ENCODE assay signal across 15 mouse cellular contexts in the genomic region with DNA sequence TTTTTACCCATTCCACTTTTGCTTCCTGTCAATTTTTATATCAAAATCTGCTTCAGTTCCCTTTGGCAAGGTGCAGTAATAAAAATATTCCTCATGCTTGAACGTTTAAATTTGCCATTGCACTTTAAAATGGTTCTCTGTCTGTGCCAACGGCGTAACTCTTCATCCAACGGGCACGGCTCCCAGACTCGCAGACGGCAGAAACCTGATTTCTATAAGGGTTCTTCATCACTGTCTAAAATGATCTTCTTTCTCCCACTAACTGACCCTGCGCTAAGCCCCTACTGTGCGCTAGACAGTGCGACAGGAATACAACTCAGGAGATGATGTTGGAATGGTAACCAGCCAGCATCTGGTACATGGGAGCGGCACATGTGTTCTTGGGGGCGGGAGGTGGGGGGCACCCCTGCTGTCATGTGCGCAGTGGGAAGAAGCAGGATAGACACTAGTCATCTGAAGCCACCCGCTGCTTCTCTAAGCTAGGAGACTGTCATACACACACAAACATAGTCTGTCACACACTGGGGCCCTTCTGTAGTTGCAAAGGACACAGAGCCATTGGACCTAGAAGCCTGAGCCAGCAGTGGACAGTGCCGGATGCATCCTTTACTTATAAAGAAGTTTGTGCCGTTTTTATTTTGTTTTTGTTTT.
DNase-seq lines count a peak whose midpoint lies in the region; ATAC-seq and TF ChIP-seq lines count a peak whose summit lies in the region.
"Had no signal": no experiment of that assay in that cellular context is flagged by ENCODE, and none has a peak within 500 bp of the region (broad histone marks: within the 10 kb centered on the region; RNA-seq: fewer than 3 reads in every experiment).

No protein-coding gene starts in this region.

- no peaks in the 10 kb centered on the region for H3K27me3 ChIP-seq in forebrain, postnatal 0 days (ENCODE audit: insufficient read depth, low read length)
- H3K27me3 ChIP-seq: liver, embryonic 13.5 days; midbrain, embryonic 15.5 days; stomach, embryonic 15.5 days had no signal

- WGBS in forebrain, postnatal 0 days = 71% methylated on average over 16 of the region's 16 CpGs

- intact Hi-C loops in heart, postnatal 25 days (cut with DNase I) = no loop called here

- peak; percentile 73 for ATAC-seq in forebrain, postnatal 0 days
- no peak for ATAC-seq in CD4-positive, CD25-positive, alpha-beta regulatory T cell, adult 4 months
- ATAC-seq: midbrain, embryonic 15.5 days had no signal

- no peaks in the 10 kb centered on the region for H3K36me3 ChIP-seq in forebrain, postnatal 0 days (ENCODE audit: insufficient read depth)
- H3K36me3 ChIP-seq: liver, embryonic 13.5 days; midbrain, embryonic 15.5 days; stomach, embryonic 15.5 days had no signal

- H3K9ac ChIP-seq in forebrain, postnatal 0 days = no peak overlapping the region
- H3K9ac ChIP-seq: liver, embryonic 13.5 days; midbrain, embryonic 15.5 days; stomach, embryonic 15.5 days had no signal

- no peaks in the 10 kb centered on the region for H3K4me1 ChIP-seq in forebrain, postnatal 0 days (ENCODE audit: insufficient read depth)
- H3K4me1 ChIP-seq: liver, embryonic 13.5 days; midbrain, embryonic 15.5 days; stomach, embryonic 15.5 days had no signal

- peaks cover 9% of the 10 kb centered on the region; the same call in 1 of the 2 replicates for H3K9me3 ChIP-seq in forebrain, postnatal 0 days (ENCODE audit: low read length)
- H3K9me3 ChIP-seq: stomach, embryonic 15.5 days had no signal

- no peak overlapping the region for H3K4me2 ChIP-seq in forebrain, postnatal 0 days (ENCODE audit: low read depth)
- H3K4me2 ChIP-seq: heart, embryonic 11.5 days; liver, embryonic 13.5 days; midbrain, embryonic 15.5 days; stomach, embryonic 15.5 days had no signal

- no peak for TF ChIP-seq CTCF in forebrain, postnatal 0 days (IDR thresholded peaks at IDR 0.05; ENCODE audit: low read depth)

- peak; percentile 35 for DNase-seq in heart, adult 11 months
- no peak for DNase-seq in heart, postnatal 25 days (ENCODE audit: low spot score)
- peak; percentile 83 for DNase-seq in forebrain, postnatal 0 days
- peak; percentile 56 to 71 for DNase-seq in layer of hippocampus, postnatal 14 days (ENCODE audit: low spot score in 2 of 2)
- peak; percentile 31 to 41 for DNase-seq in right cerebral cortex, adult 2 months (ENCODE audit: low spot score in 2 of 2)
- no peak for DNase-seq in yolk sac, embryonic 10.5 days (ENCODE audit: low spot score)
- no peak for DNase-seq in kidney, postnatal 14 days
- DNase-seq: kidney, adult 11 months; liver, embryonic 13.5 days; lung, postnatal 36 days; thymus, postnatal 36 days had no signal

- H3K4me3 ChIP-seq in forebrain, postnatal 0 days (ENCODE audit: low read depth, low read length) = no peak overlapping the region
- H3K4me3 ChIP-seq: liver, embryonic 13.5 days; midbrain, embryonic 15.5 days; stomach, embryonic 15.5 days had no signal

- H3K27ac ChIP-seq in forebrain, postnatal 0 days (ENCODE audit: low read depth, low read length) = peak overlapping the region; percentile 84
- H3K27ac ChIP-seq: liver, embryonic 13.5 days; midbrain, embryonic 15.5 days; stomach, embryonic 15.5 days had no signal

Comparison
In these comparisons a context has a peak if more than half of its experiments do, and no peak if none do; other contexts are left out.
1. DNase-seq: peak in heart, adult 11 months (single experiment), forebrain, postnatal 0 days (single experiment), layer of hippocampus, postnatal 14 days (2 of 2) and right cerebral cortex, adult 2 months (2 of 2); none in heart, postnatal 25 days (single experiment), yolk sac, embryonic 10.5 days (single experiment) and kidney, postnatal 14 days (single experiment).